Mouse (Mus musculus) heart, postnatal 0 days (tissue): Measurements from ENCODE around the gene Extl1. TPM values are rescaled to one million over a fixed set of nuclear protein-coding genes. Genes with fewer than 3 reads are reported as not detected.

Source experiments
- ATAC-seq: fragments of 200-750 bp; cut with Nextera tagmentation; 2 replicates; pipeline ENCODE4 v1.8.0; 2017; ENCODE audit warnings: low read depth, moderate number of reproducible peaks, moderate library complexity; ENCODE audit not compliant: insufficient read depth
- DNase-seq: peaks from one replicate; pipeline ENCODE4 v3.0.0-alpha.2; 2016; ENCODE audit warnings: low spot score
- H3K27ac ChIP-seq: fragments of 300-500 bp; sonication (generic); 2 replicates; pipeline ENCODE4 v1.5.1; 2014; ENCODE audit warnings: low read depth, mild to moderate bottlenecking
- H3K27me3 ChIP-seq: fragments of 300-500 bp; sonication (generic); 2 replicates; pipeline ENCODE4 v1.6.1; 2014; ENCODE audit warnings: low read length, mixed read lengths; ENCODE audit not compliant: control insufficient read depth, insufficient read depth
- H3K36me3 ChIP-seq: fragments of 300-500 bp; sonication (generic); replicated peaks from 2 replicates; pipeline ENCODE4 v1.6.1; 2014; ENCODE audit warnings: low read length, mixed read lengths; ENCODE audit not compliant: control insufficient read depth, insufficient read depth
- H3K4me1 ChIP-seq: fragments of 300-500 bp; sonication (generic); 2 replicates; pipeline ENCODE4 v1.6.1; 2014; ENCODE audit warnings: antibody characterized with exemption; ENCODE audit not compliant: control insufficient read depth, insufficient read depth
- H3K4me2 ChIP-seq: fragments of 300-500 bp; sonication (generic); 2 replicates; pipeline ENCODE4 v1.6.1; 2014; ENCODE audit warnings: low read depth, mild to moderate bottlenecking, low read length, moderate library complexity
- H3K4me3 ChIP-seq: fragments of 300-500 bp; sonication (generic); 2 replicates; pipeline ENCODE4 v1.5.1; 2014; ENCODE audit warnings: low read depth, low read length
- H3K9ac ChIP-seq: fragments of 300-500 bp; sonication (generic); replicated peaks from 2 replicates; pipeline ENCODE4 v1.6.1; 2014; ENCODE audit warnings: low read depth, low read length, mixed read lengths
- H3K9me3 ChIP-seq: fragments of 300-500 bp; sonication (generic); replicated peaks from 2 replicates; pipeline ENCODE4 v1.6.1; 2016; ENCODE audit warnings: low read length; ENCODE audit not compliant: control insufficient read depth
- CTCF ChIP-seq: IDR thresholded peaks from 2 replicates; pipeline ENCODE4 v1.5.1; 2016; ENCODE audit warnings: antibody characterized with exemption, control low read depth, low read depth
- EP300 ChIP-seq: IDR thresholded peaks from 2 replicates; pipeline ENCODE4 v1.6.1; 2016; ENCODE audit warnings: antibody characterized with exemption, low read depth
- WGBS: fragments of 180-500 bp; shearing (Covaris S2); extraction: QIAGEN DNeasy Blood & Tissue Kit; methylation state at CpG from one replicate; pipeline ENCODE4 v1.1.7; 2014; 5-methylcytosine and 5-hydroxymethylcytosine counted together
- polyA plus RNA-seq: library from polyadenylated mRNA; unstranded; fragments of >200 nt; fragmentation: Nextera tagmentation; extraction: Ambion mirVana; gene quantifications from 2 replicates; pipeline ENCODE4 v1.2.1, GENCODE M21; 2015
- total RNA-seq: library from RNA; depleted of rRNA; stranded (reverse); fragments of >200 nt; gene quantifications from 2 replicates; pipeline ENCODE4 v1.2.3, GENCODE M21; 2014; ENCODE audit warnings: low replicate concordance

The Extl1 gene
- total and polyA plus RNA-seq, 2 experiments from 2014 or later = 3.1 to 3.4 TPM

- Histone ChIP-seq H3K27me3 (peaks cover 4% of the 10 kb centered on the region; the same call in 1 of the 2 replicates), H3K4me3 (no peak overlapping the region), H3K27ac (no peak overlapping the region), H3K4me2 (no peak overlapping the region), H3K36me3 (no peaks in the 10 kb centered on the region), H3K9ac (no peak overlapping the region), H3K9me3 (no peaks in the 10 kb centered on the region), H3K4me1 (no peaks in the 10 kb centered on the region)
- DNase-seq (peak; percentile 36), ATAC-seq (peak; percentile 64)
- 38% methylated on average over 9 of the region's 9 CpGs for WGBS
- TF ChIP-seq EP300 (no peak), CTCF (no peak)
Measured at GRCm38 (mm10) chr4:134362124-134362523, 21.5 kb downstream of the Extl1 start.

GRCm38 (mm10) chr4:134361215-134361614 lies 22.4 kb downstream of the Extl1 start:
- TF ChIP-seq EP300 (no peak), CTCF (no peak)
- DNase-seq (peak; percentile 56), ATAC-seq (peak; percentile 27; the same call in 1 of the 2 replicates)
- Histone ChIP-seq H3K9me3 (no peaks in the 10 kb centered on the region), H3K27ac (no peak overlapping the region), H3K4me3 (no peak overlapping the region), H3K27me3 (peaks cover 4% of the 10 kb centered on the region; the same call in 1 of the 2 replicates), H3K36me3 (no peaks in the 10 kb centered on the region), H3K4me2 (no peak overlapping the region), H3K4me1 (peaks cover 5% of the 10 kb centered on the region), H3K9ac (no peak overlapping the region)
- 34% methylated on average over 5 of the region's 5 CpGs for WGBS

GRCm38 (mm10) chr4:134359649-134360048 lies 24.0 kb downstream of the Extl1 start:
- H3K4me3 ChIP-seq = no peak overlapping the region
- ATAC-seq = no peak
- H3K4me1 ChIP-seq = peaks cover 18% of the 10 kb centered on the region
- H3K27ac ChIP-seq = no peak overlapping the region
- peaks cover 4% of the 10 kb centered on the region; the same call in 1 of the 2 replicates for H3K27me3 ChIP-seq
- no peaks in the 10 kb centered on the region for H3K9me3 ChIP-seq
- DNase-seq = no peak
- no peak overlapping the region for H3K9ac ChIP-seq
- no peak overlapping the region for H3K4me2 ChIP-seq
- TF ChIP-seq EP300 = no peak
- WGBS = 82% methylated on average over 6 of the region's 6 CpGs
- H3K36me3 ChIP-seq = no peaks in the 10 kb centered on the region

GRCm38 (mm10) chr4:134357461-134357771 lies 26.2 kb downstream of the Extl1 start:
- no peaks in the 10 kb centered on the region for H3K9me3 ChIP-seq
- H3K4me2 ChIP-seq = no peak overlapping the region
- H3K9ac ChIP-seq = no peak overlapping the region
- no peak overlapping the region for H3K4me3 ChIP-seq
- DNase-seq (no peak), ATAC-seq (no peak)
- TF ChIP-seq EP300 (no peak), CTCF (no peak)
- WGBS = 52% methylated on average over 17 of the region's 17 CpGs
- no peaks in the 10 kb centered on the region for H3K27me3 ChIP-seq
- H3K27ac ChIP-seq = no peak overlapping the region
- peaks cover 19% of the 10 kb centered on the region for H3K4me1 ChIP-seq
- H3K36me3 ChIP-seq = no peaks in the 10 kb centered on the region

- H3K27me3 ChIP-seq = no peaks in the 10 kb centered on the region
- peaks cover 25% of the 10 kb centered on the region for H3K4me1 ChIP-seq
- 0 out of 2 replicates have a peak, but pooled peaks have one; percentile 1 for ATAC-seq
- H3K9ac ChIP-seq = no peak overlapping the region
- DNase-seq = peak; percentile 55
- WGBS = 19% methylated on average over 22 of the region's 22 CpGs
- no peaks in the 10 kb centered on the region for H3K9me3 ChIP-seq
- TF ChIP-seq EP300 = no peak
- TF ChIP-seq CTCF = peak; percentile 95
- H3K4me2 ChIP-seq = 0 out of 2 replicates have a peak overlapping the region, but pooled peaks have one; percentile 16
- H3K4me3 ChIP-seq = no peak overlapping the region
- no peaks in the 10 kb centered on the region for H3K36me3 ChIP-seq
- peak overlapping the region; percentile 85 for H3K27ac ChIP-seq
Measured at GRCm38 (mm10) chr4:134356591-134357460, 26.8 kb downstream of the Extl1 start.
